Mouse (Mus musculus): ENCODE measurements around the gene Lypla2. TPM values are rescaled to one million over a fixed set of nuclear protein-coding genes. Genes with fewer than 3 reads are reported as not detected.
A peak's percentile ranks its signal among the peaks of the same experiment; 100 is the strongest.

Lypla2 gene
- polyA plus RNA-seq (2011; ENCODE audit: insufficient read depth, insufficient read length, low replicate concordance, missing spikeins): 34.8 and 42.1 TPM in 2 replicates

GRCm38 (mm10) chr4:135972556-135972906 is at the start of gene Lypla2:
Gene Lypla2 (minus strand): TSS chr4:135972626.
- TF ChIP-seq CTCF (IDR thresholded peaks at IDR 0.05; ENCODE audit: control insufficient read depth, insufficient read depth, low read length) (no peak), POLR2A (IDR thresholded peaks at IDR 0.05; ENCODE audit: borderline replicate concordance, control insufficient read depth, low read depth, low read length) (peak; percentile 84; the same call in 1 of the 2 replicates)

GRCm38 (mm10) chr4:136021549-136022047 is 49.2 kb upstream of the Lypla2 start, which contains the start of gene Eloa:
Gene Eloa (minus strand): TSS chr4:136021763.
- H3K27ac ChIP-seq (ENCODE audit: control insufficient read depth, insufficient read depth, low read depth, low read length, poor library complexity): peak within 1 kb of the TSS; percentile 95
- H3K4me1 ChIP-seq (ENCODE audit: control insufficient read depth, insufficient read depth, low read length): no peaks in the 10 kb centered on the region; the same call in 1 of the 2 replicates
- H3K4me3 ChIP-seq (replicated peaks; ENCODE audit: control insufficient read depth, low read depth, low read length): peak within 1 kb of the TSS; percentile 99
- under 1% methylated on average over 48 of the region's 48 CpGs for WGBS
- TF ChIP-seq CTCF (IDR thresholded peaks at IDR 0.05; ENCODE audit: control insufficient read depth, insufficient read depth, low read length): no peak
- peak; percentile 94 for TF ChIP-seq POLR2A (IDR thresholded peaks at IDR 0.05; ENCODE audit: borderline replicate concordance, control insufficient read depth, low read depth, low read length)

More at GRCm38 (mm10) chr4:135972556-135972906, at the start of gene Lypla2:
- H3K4me3 ChIP-seq (replicated peaks; ENCODE audit: control insufficient read depth, low read depth, low read length): peak within 1 kb of the TSS; percentile 69
- peak within 1 kb of the TSS; percentile 88 for H3K27ac ChIP-seq (ENCODE audit: control insufficient read depth, insufficient read depth, low read depth, low read length, poor library complexity)
- under 1% methylated on average over 19 of the region's 19 CpGs for WGBS
- H3K4me1 ChIP-seq (ENCODE audit: control insufficient read depth, insufficient read depth, low read length): peaks cover 4% of the 10 kb centered on the region

- peak overlapping the region; percentile 99 for H3K4me3 ChIP-seq (replicated peaks; ENCODE audit: control insufficient read depth, low read depth, low read length)
- peak overlapping the region; percentile 95 for H3K27ac ChIP-seq (ENCODE audit: control insufficient read depth, insufficient read depth, low read depth, low read length, poor library complexity)
- TF ChIP-seq CTCF (IDR thresholded peaks at IDR 0.05; ENCODE audit: control insufficient read depth, insufficient read depth, low read length) (no peak), POLR2A (IDR thresholded peaks at IDR 0.05; ENCODE audit: borderline replicate concordance, control insufficient read depth, low read depth, low read length) (no peak)
- H3K4me1 ChIP-seq (ENCODE audit: control insufficient read depth, insufficient read depth, low read length): peaks cover 1% of the 10 kb centered on the region
- WGBS: under 1% methylated on average over 51 of the region's 62 CpGs
These were observed 48.5 kb upstream of the Lypla2 start for GRCm38 (mm10) chr4:136020743-136021548.

GRCm38 (mm10) chr4:136016059-136016602 is 43.7 kb upstream of the Lypla2 start:
- Histone ChIP-seq H3K4me3 (replicated peaks; ENCODE audit: control insufficient read depth, low read depth, low read length) (no peak overlapping the region), H3K27ac (ENCODE audit: control insufficient read depth, insufficient read depth, low read depth, low read length, poor library complexity) (no peak overlapping the region), H3K4me1 (ENCODE audit: control insufficient read depth, insufficient read depth, low read length) (peaks cover 1% of the 10 kb centered on the region)
- 71% methylated on average over 3 of the region's 3 CpGs for WGBS
- TF ChIP-seq POLR2A (IDR thresholded peaks at IDR 0.05; ENCODE audit: borderline replicate concordance, control insufficient read depth, low read depth, low read length): no peak
- no peak for TF ChIP-seq CTCF (IDR thresholded peaks at IDR 0.05; ENCODE audit: control insufficient read depth, insufficient read depth, low read length)

GRCm38 (mm10) chr4:136010586-136010985 is 38.2 kb upstream of the Lypla2 start:
- 93% methylated on average over 4 of the region's 4 CpGs for WGBS

GRCm38 (mm10) chr4:136008782-136009447 is 36.5 kb upstream of the Lypla2 start:
- TF ChIP-seq POLR2A (IDR thresholded peaks at IDR 0.05; ENCODE audit: borderline replicate concordance, control insufficient read depth, low read depth, low read length) (no peak), CTCF (IDR thresholded peaks at IDR 0.05; ENCODE audit: control insufficient read depth, insufficient read depth, low read length) (no peak)
- H3K4me3 ChIP-seq (replicated peaks; ENCODE audit: control insufficient read depth, low read depth, low read length): no peak overlapping the region
- WGBS: 96% methylated on average over 8 of the region's 8 CpGs
- H3K4me1 ChIP-seq (ENCODE audit: control insufficient read depth, insufficient read depth, low read length): no peaks in the 10 kb centered on the region
- H3K27ac ChIP-seq (ENCODE audit: control insufficient read depth, insufficient read depth, low read depth, low read length, poor library complexity): no peak overlapping the region

More at GRCm38 (mm10) chr4:136010586-136010985, 38.2 kb upstream of the Lypla2 start:
- Histone ChIP-seq H3K4me3 (replicated peaks; ENCODE audit: control insufficient read depth, low read depth, low read length) (no peak overlapping the region), H3K27ac (ENCODE audit: control insufficient read depth, insufficient read depth, low read depth, low read length, poor library complexity) (no peak overlapping the region), H3K4me1 (ENCODE audit: control insufficient read depth, insufficient read depth, low read length) (no peaks in the 10 kb centered on the region)
- no peak for TF ChIP-seq CTCF (IDR thresholded peaks at IDR 0.05; ENCODE audit: control insufficient read depth, insufficient read depth, low read length)
- no peak for TF ChIP-seq POLR2A (IDR thresholded peaks at IDR 0.05; ENCODE audit: borderline replicate concordance, control insufficient read depth, low read depth, low read length)

GRCm38 (mm10) chr4:136006821-136007220 is 34.4 kb upstream of the Lypla2 start:
- Histone ChIP-seq H3K4me3 (replicated peaks; ENCODE audit: control insufficient read depth, low read depth, low read length) (no peak overlapping the region), H3K4me1 (ENCODE audit: control insufficient read depth, insufficient read depth, low read length) (no peaks in the 10 kb centered on the region), H3K27ac (ENCODE audit: control insufficient read depth, insufficient read depth, low read depth, low read length, poor library complexity) (no peak overlapping the region)
- TF ChIP-seq POLR2A (IDR thresholded peaks at IDR 0.05; ENCODE audit: borderline replicate concordance, control insufficient read depth, low read depth, low read length) (no peak), CTCF (IDR thresholded peaks at IDR 0.05; ENCODE audit: control insufficient read depth, insufficient read depth, low read length) (no peak)
- WGBS: 68% methylated on average over 3 of the region's 3 CpGs

GRCm38 (mm10) chr4:136004921-136005320 is 32.5 kb upstream of the Lypla2 start:
- TF ChIP-seq POLR2A (IDR thresholded peaks at IDR 0.05; ENCODE audit: borderline replicate concordance, control insufficient read depth, low read depth, low read length) (no peak), CTCF (IDR thresholded peaks at IDR 0.05; ENCODE audit: control insufficient read depth, insufficient read depth, low read length) (no peak)
- WGBS: 81% methylated on average over 2 of the region's 2 CpGs
- Histone ChIP-seq H3K4me1 (ENCODE audit: control insufficient read depth, insufficient read depth, low read length) (no peaks in the 10 kb centered on the region), H3K4me3 (replicated peaks; ENCODE audit: control insufficient read depth, low read depth, low read length) (no peak overlapping the region), H3K27ac (ENCODE audit: control insufficient read depth, insufficient read depth, low read depth, low read length, poor library complexity) (no peak overlapping the region)

Data from bone marrow, adult 2 months (tissue).